Comparison of ENCODE assay signal across 17 mouse cellular contexts in the genomic region with DNA sequence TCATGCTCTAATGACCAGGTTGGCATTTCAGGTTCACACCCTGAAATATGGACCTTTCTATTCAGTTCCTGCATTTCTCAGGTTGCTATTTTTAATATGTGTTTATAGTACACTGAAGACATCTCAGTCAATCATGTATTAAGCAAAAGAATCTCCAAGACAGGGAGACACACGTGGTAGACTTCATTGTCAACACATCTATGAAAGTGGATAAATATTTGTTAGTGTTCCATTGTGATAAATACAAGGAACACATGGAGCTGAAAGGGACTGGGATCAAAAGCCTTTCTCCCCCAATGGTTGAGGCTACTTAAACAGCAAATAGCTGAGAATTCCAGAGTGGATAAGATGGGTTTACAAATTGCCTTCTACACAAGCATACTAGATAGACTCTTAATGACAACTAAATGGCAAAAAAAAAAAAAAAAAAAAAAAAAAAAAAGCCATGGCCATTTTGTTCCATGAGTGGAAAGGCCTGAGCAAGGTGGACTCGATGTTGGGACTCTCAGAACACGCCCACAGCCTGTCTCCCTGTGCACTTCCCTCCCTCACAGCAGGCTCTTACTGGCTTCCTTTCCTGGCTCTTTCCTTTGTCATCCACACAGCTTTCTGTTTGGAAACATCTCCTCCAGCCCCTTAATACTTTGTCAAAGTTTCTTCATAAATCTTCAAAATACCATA.
"Had no signal": no experiment of that assay in that cellular context is flagged by ENCODE, and none has a peak within 500 bp of the region (broad histone marks: within the 10 kb centered on the region; RNA-seq: fewer than 3 reads in every experiment).

No protein-coding gene starts in this region.

- ATAC-seq: liver, embryonic 12.5 days; midbrain, embryonic 16.5 days had no signal

- H3K27me3 ChIP-seq: midbrain, embryonic 12.5 days; neural tube, embryonic 13.5 days; neural tube, embryonic 15.5 days had no signal

- H3K4me2 ChIP-seq: liver, embryonic 12.5 days; midbrain, embryonic 12.5 days; neural tube, embryonic 13.5 days; neural tube, embryonic 15.5 days had no signal

- H3K4me1 ChIP-seq: liver, embryonic 12.5 days; midbrain, embryonic 10.5 days; midbrain, embryonic 12.5 days; neural tube, embryonic 13.5 days; neural tube, embryonic 15.5 days had no signal

- H3K9me3 ChIP-seq: liver, embryonic 12.5 days; midbrain, embryonic 10.5 days; midbrain, embryonic 12.5 days; neural tube, embryonic 13.5 days; neural tube, embryonic 15.5 days had no signal

- H3K27ac ChIP-seq: liver, embryonic 12.5 days; liver, embryonic 14.5 days; midbrain, embryonic 10.5 days; midbrain, embryonic 12.5 days; neural tube, embryonic 13.5 days; neural tube, embryonic 15.5 days had no signal

- H3K9ac ChIP-seq: liver, embryonic 12.5 days; liver, embryonic 14.5 days; midbrain, embryonic 12.5 days; neural tube, embryonic 13.5 days; neural tube, embryonic 15.5 days had no signal

- H3K4me3 ChIP-seq: liver, embryonic 12.5 days; midbrain, embryonic 10.5 days; midbrain, embryonic 12.5 days; myocyte; neural tube, embryonic 13.5 days; neural tube, embryonic 15.5 days had no signal

- DNase-seq: midbrain, embryonic 14.5 days; retina, postnatal 1 day; right cerebral cortex, adult 18-20 months; right cerebral cortex, postnatal 25 days; right cerebral cortex, postnatal 4 days; spleen, adult 18-20 months; thymus, adult 18-20 months; thymus, postnatal 14 days; thymus, postnatal 36 days had no signal

- H3K36me3 ChIP-seq: liver, embryonic 12.5 days; midbrain, embryonic 10.5 days; midbrain, embryonic 12.5 days; neural tube, embryonic 13.5 days; neural tube, embryonic 15.5 days had no signal
